Mouse (Mus musculus): Measurements from ENCODE around the gene Mpi. TPM values are rescaled to one million over a fixed set of nuclear protein-coding genes. Genes with fewer than 3 reads are reported as not detected.

The Mpi gene
- total RNA-seq, 2 experiments from 2014 or later: 72.5 to 77.6 TPM

DNA sequence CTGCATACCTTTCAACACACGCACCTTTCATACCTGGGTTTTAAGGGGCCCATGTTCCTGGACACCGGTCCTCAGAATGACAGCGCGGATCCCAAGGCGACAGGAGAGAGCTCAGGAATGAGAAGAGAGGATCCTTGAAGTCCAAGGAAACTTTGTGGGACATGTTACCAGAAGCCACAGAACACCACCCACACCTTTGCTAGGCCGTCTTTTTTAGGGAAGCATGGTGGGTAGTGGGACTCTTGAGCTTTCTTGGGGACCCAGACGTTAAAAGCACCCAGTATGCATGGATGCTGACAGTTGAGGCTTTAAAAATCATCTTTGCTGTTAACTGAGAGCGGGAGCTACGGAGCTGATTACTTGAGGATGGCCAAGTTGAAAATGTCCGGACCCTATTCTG lies 47.7 kb downstream of the Mpi start:
- Histone ChIP-seq H3K27ac (no peak overlapping the region), H3K4me3 (no peak overlapping the region)
- no peak for DNase-seq (ENCODE audit: low spot score in 2 of 2)
- no peak for TF ChIP-seq CTCF (conservative IDR thresholded peaks at IDR 0.05)

DNA sequence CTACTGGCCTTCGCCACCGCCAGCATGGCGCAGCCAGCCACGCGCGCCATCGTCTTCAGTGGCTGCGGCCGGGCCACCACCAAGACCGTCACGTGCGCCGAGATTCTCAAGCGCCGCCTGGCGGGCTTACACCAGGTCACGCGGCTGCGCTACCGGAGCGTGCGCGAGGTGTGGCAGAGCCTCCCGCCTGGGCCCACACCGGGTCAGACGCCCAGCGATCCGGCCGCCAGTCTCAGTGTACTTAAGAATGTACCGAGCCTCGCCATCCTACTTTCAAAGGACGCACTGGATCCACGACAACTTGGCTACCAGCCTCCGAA lies 48.2 kb downstream of the Mpi start:
- DNase-seq (ENCODE audit: low spot score in 2 of 2): no peak
- H3K27ac ChIP-seq: no peak overlapping the region
- H3K4me3 ChIP-seq: peak overlapping the region; percentile 47
- TF ChIP-seq CTCF (conservative IDR thresholded peaks at IDR 0.05): peak; percentile 66

- peak within 1 kb of the TSS; percentile 46; the same call in 1 of the 2 replicates for H3K27ac ChIP-seq
- H3K4me3 ChIP-seq: peak within 1 kb of the TSS; percentile 47
- DNase-seq (ENCODE audit: low spot score in 2 of 2): peak in 1 of 2 experiments; percentile 40
- TF ChIP-seq CTCF (conservative IDR thresholded peaks at IDR 0.05): no peak
These were observed 48.8 kb downstream of the Mpi start, which contains the start of gene Rpp25 for GRCm38 (mm10) chr9:57503622-57504380. TSS of gene Rpp25 (plus strand) at chr9:57504026.

- H3K27ac ChIP-seq: peak overlapping the region; percentile 46; the same call in 1 of the 2 replicates
- no peak for TF ChIP-seq CTCF (conservative IDR thresholded peaks at IDR 0.05)
- no peak for DNase-seq (ENCODE audit: low spot score in 2 of 2)
- peak overlapping the region; percentile 47 for H3K4me3 ChIP-seq
These were observed 49.5 kb downstream of the Mpi start for GRCm38 (mm10) chr9:57502911-57503621.

GRCm38 (mm10) chr9:57501861-57502260 lies 50.7 kb downstream of the Mpi start:
- H3K4me3 ChIP-seq: peak overlapping the region; percentile 30
- H3K27ac ChIP-seq: peak overlapping the region; percentile 51; the same call in 1 of the 2 replicates
- TF ChIP-seq CTCF (conservative IDR thresholded peaks at IDR 0.05): no peak
- DNase-seq (ENCODE audit: low spot score in 2 of 2): peak in 1 of 2 experiments; percentile 36

DNA sequence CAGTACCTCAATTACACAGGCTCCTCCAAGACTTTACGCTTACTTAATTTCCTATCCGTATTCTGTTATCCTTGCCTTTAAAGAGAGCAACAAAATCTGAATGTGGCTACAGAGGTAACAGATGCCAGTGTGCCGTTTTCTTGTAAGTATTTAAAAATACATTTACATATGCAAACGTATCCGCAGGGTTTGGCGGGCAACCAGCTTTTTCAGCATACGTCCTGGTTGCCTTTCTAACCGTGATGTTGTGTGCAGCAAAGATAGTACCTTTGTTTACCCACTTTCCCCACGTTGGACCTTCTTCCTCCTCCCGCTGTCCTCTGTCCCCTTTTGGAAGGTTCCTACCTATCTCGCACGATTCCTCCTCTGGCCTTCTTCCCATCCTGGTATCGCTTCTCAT lies 51.1 kb downstream of the Mpi start:
- H3K4me3 ChIP-seq: peak overlapping the region; percentile 30
- H3K27ac ChIP-seq: peak overlapping the region; percentile 51; the same call in 1 of the 2 replicates
- no peak for TF ChIP-seq CTCF (conservative IDR thresholded peaks at IDR 0.05)
- DNase-seq (ENCODE audit: low spot score in 2 of 2): no peak

DNA sequence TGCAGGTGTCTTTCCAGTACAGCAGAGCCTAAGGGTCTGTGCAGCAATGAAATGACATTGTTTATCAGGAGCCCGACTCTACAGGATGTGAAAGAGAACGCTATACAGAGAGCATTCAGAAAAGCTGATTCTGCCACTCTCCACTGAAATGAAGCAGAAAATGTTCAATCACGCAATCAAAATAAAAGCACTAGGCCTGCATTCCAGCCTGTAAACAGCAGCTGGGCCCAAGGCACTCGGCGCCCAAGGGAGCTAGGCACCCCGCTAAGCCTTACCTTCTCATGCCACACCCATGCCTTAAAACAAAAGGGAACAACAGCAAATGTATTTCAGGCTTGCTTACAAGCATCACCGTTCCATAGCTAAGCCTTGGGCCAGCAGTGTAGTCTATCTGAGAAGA lies 54.0 kb downstream of the Mpi start:
- Histone ChIP-seq H3K27ac (no peak overlapping the region), H3K4me3 (no peak overlapping the region)
- no peak for TF ChIP-seq CTCF (conservative IDR thresholded peaks at IDR 0.05)
- DNase-seq (ENCODE audit: low spot score in 2 of 2): no peak

DNA sequence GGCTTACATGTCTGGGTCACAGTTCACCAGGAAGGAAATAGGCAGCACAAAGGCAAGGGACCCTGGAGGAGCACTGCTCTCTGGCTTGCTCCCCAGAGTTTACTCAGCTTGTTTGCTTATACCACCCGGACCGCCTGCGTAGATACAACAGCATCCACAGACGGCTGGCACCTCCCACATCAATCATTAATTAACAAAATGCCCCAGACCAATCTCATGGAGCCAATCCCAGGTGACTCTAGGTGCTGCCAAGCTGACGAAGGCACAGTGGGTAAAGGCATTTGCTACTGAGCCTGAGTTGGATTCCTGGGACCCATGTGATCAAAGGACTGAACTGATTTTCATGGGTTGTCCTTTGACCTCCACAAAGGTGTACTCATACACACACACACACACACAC lies 55.3 kb downstream of the Mpi start:
- no peak overlapping the region for H3K4me3 ChIP-seq
- no peak for TF ChIP-seq CTCF (conservative IDR thresholded peaks at IDR 0.05)
- no peak overlapping the region for H3K27ac ChIP-seq
- DNase-seq (ENCODE audit: low spot score in 2 of 2): no peak

DNA sequence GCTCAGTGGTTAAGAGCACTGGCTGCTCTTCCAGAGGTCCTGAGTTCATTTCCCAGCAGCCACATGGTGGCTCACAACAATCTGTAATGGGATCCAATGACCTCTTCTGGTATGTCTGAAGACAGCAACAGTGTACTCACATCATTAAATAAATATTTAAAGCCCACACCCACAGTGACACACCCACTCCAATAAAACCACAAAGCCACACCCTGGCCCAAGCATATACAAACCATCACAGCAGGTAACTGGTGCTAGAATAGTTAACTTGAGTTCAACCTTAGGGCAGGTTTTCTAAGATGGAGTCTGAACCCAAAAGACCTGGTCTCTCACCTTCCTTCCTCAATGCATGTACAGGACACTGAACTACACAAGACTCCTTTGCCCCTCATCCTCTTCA lies 57.6 kb downstream of the Mpi start:
- Histone ChIP-seq H3K27ac (no peak overlapping the region), H3K4me3 (no peak overlapping the region)
- no peak for DNase-seq (ENCODE audit: low spot score in 2 of 2)
- TF ChIP-seq CTCF (conservative IDR thresholded peaks at IDR 0.05): no peak

Other genes with a start within 250 kb of the Mpi start
- 10 to 100 TPM; 16.5 to 16.9 TPM for gene Ppcdc, start 112.6 kb downstream of the Mpi start, total RNA-seq (2021)
- 100 to 1,000 TPM; 365 to 385 TPM for gene Scamp5, start 84.7 kb downstream of the Mpi start, total RNA-seq (2021)
- 10 to 100 TPM in 1 of 2 experiments, 1 to 10 TPM in 1; 9.5 to 10.2 TPM for gene Rpp25, start 48.7 kb downstream of the Mpi start, total RNA-seq (2021)
- gene Cox5a, start 31.5 kb downstream of the Mpi start, total RNA-seq (2021): 100 to 1,000 TPM; 372 to 376 TPM
- 10 to 100 TPM; 19.9 to 25.7 TPM for gene Fam219b, start 15.2 kb downstream of the Mpi start, total RNA-seq (2021)
- 10 to 100 TPM; 22.5 to 26.3 TPM for gene Scamp2, start 8.2 kb upstream of the Mpi start, total RNA-seq (2021)
- gene Ulk3, start 36.7 kb upstream of the Mpi start, total RNA-seq (2021): 10 to 100 TPM; 32.7 to 35.4 TPM
- 1 to 10 TPM; 3.7 to 5.9 TPM for gene Cplx3, start 53.5 kb upstream of the Mpi start, total RNA-seq (2021)
- gene Lman1l, start 68.0 kb upstream of the Mpi start, total RNA-seq (2021): not detected
- 10 to 100 TPM; 34.7 to 37.5 TPM for gene Csk, start 100.9 kb upstream of the Mpi start, total RNA-seq (2021)
- not detected for gene Cyp1a2, start 130.9 kb upstream of the Mpi start, total RNA-seq (2021)
- under 1 TPM in 1 of 2 experiments, not detected in 1; 0.12 TPM for gene Cyp1a1, start 135.2 kb upstream of the Mpi start, total RNA-seq (2021)
- 10 to 100 TPM; 13.2 to 14.1 TPM for gene Edc3, start 155.8 kb upstream of the Mpi start, total RNA-seq (2021)
- 10 to 100 TPM; 80.2 to 83.4 TPM for gene Clk3, start 213.1 kb upstream of the Mpi start, total RNA-seq (2021)